Mouse (Mus musculus): Measurements from ENCODE around the gene Snx14. TPM values are rescaled to one million over a fixed set of nuclear protein-coding genes. Genes with fewer than 3 reads are reported as not detected.
A peak's percentile ranks its signal among the peaks of the same experiment; 100 is the strongest.

Gene Snx14
- total and polyA plus RNA-seq, 2 experiments from 2014 or later: 21.7 to 21.9 TPM

GRCm38 (mm10) chr9:88416752-88417151, 22.0 kb downstream of the Snx14 start:
- WGBS: 71% methylated on average over 1 of the region's 1 CpGs
- TF ChIP-seq EP300 (IDR thresholded peaks at IDR 0.05; ENCODE audit: low read depth): no peak
- no peak for TF ChIP-seq CTCF (IDR thresholded peaks at IDR 0.05; ENCODE audit: low read depth)
- H3K27ac ChIP-seq (ENCODE audit: low read depth): no peak overlapping the region
- H3K4me3 ChIP-seq (ENCODE audit: low read depth, low read length): no peak overlapping the region
- no peaks in the 10 kb centered on the region for H3K27me3 ChIP-seq (ENCODE audit: control insufficient read depth, insufficient read depth, low read length)
- H3K9ac ChIP-seq (replicated peaks; ENCODE audit: low read depth, low read length): no peak overlapping the region
- no peaks in the 10 kb centered on the region for H3K4me1 ChIP-seq (ENCODE audit: control insufficient read depth, insufficient read depth)
- no peak overlapping the region for H3K4me2 ChIP-seq (ENCODE audit: low read depth, low read length)
- no peak for DNase-seq (ENCODE audit: low spot score)
- no peaks in the 10 kb centered on the region for H3K9me3 ChIP-seq (replicated peaks; ENCODE audit: control insufficient read depth, low read length)
- H3K36me3 ChIP-seq (replicated peaks; ENCODE audit: control insufficient read depth, insufficient read depth, low read length): peaks cover 43% of the 10 kb centered on the region
- ATAC-seq (ENCODE audit: insufficient read depth, low read depth): no peak

GRCm38 (mm10) chr9:88409978-88410377, 28.8 kb downstream of the Snx14 start:
- Histone ChIP-seq H3K4me1 (ENCODE audit: control insufficient read depth, insufficient read depth) (no peaks in the 10 kb centered on the region), H3K4me2 (ENCODE audit: low read depth, low read length) (no peak overlapping the region), H3K9ac (replicated peaks; ENCODE audit: low read depth, low read length) (no peak overlapping the region), H3K27me3 (ENCODE audit: control insufficient read depth, insufficient read depth, low read length) (no peaks in the 10 kb centered on the region), H3K4me3 (ENCODE audit: low read depth, low read length) (no peak overlapping the region), H3K36me3 (replicated peaks; ENCODE audit: control insufficient read depth, insufficient read depth, low read length) (peaks cover 45% of the 10 kb centered on the region), H3K27ac (ENCODE audit: low read depth) (no peak overlapping the region), H3K9me3 (replicated peaks; ENCODE audit: control insufficient read depth, low read length) (no peaks in the 10 kb centered on the region)
- DNase-seq (ENCODE audit: low spot score) (no peak), ATAC-seq (ENCODE audit: insufficient read depth, low read depth) (no peak)
- no peak for TF ChIP-seq CTCF (IDR thresholded peaks at IDR 0.05; ENCODE audit: low read depth)
- WGBS: 86% methylated on average over 2 of the region's 2 CpGs

GRCm38 (mm10) chr9:88404515-88404914, 34.2 kb downstream of the Snx14 start:
- WGBS: 68% methylated on average over 6 of the region's 6 CpGs
- DNase-seq (ENCODE audit: low spot score) (no peak), ATAC-seq (ENCODE audit: insufficient read depth, low read depth) (no peak)
- H3K4me3 ChIP-seq (ENCODE audit: low read depth, low read length): no peak overlapping the region
- H3K27me3 ChIP-seq (ENCODE audit: control insufficient read depth, insufficient read depth, low read length): no peaks in the 10 kb centered on the region
- H3K4me2 ChIP-seq (ENCODE audit: low read depth, low read length): peak overlapping the region; percentile 21; the same call in 1 of the 2 replicates
- peaks cover 51% of the 10 kb centered on the region for H3K36me3 ChIP-seq (replicated peaks; ENCODE audit: control insufficient read depth, insufficient read depth, low read length)
- no peak overlapping the region for H3K27ac ChIP-seq (ENCODE audit: low read depth)
- H3K9ac ChIP-seq (replicated peaks; ENCODE audit: low read depth, low read length): no peak overlapping the region
- H3K9me3 ChIP-seq (replicated peaks; ENCODE audit: control insufficient read depth, low read length): no peaks in the 10 kb centered on the region
- H3K4me1 ChIP-seq (ENCODE audit: control insufficient read depth, insufficient read depth): no peaks in the 10 kb centered on the region
- TF ChIP-seq EP300 (IDR thresholded peaks at IDR 0.05; ENCODE audit: low read depth): no peak
- no peak for TF ChIP-seq CTCF (IDR thresholded peaks at IDR 0.05; ENCODE audit: low read depth)

GRCm38 (mm10) chr9:88404088-88404487, 34.7 kb downstream of the Snx14 start:
- TF ChIP-seq CTCF (IDR thresholded peaks at IDR 0.05; ENCODE audit: low read depth) (no peak), EP300 (IDR thresholded peaks at IDR 0.05; ENCODE audit: low read depth) (no peak)
- H3K27ac ChIP-seq (ENCODE audit: low read depth): no peak overlapping the region
- 49% methylated on average over 10 of the region's 10 CpGs for WGBS
- H3K9me3 ChIP-seq (replicated peaks; ENCODE audit: control insufficient read depth, low read length): no peaks in the 10 kb centered on the region
- no peaks in the 10 kb centered on the region for H3K4me1 ChIP-seq (ENCODE audit: control insufficient read depth, insufficient read depth)
- H3K27me3 ChIP-seq (ENCODE audit: control insufficient read depth, insufficient read depth, low read length): no peaks in the 10 kb centered on the region
- DNase-seq (ENCODE audit: low spot score) (peak; percentile 53), ATAC-seq (ENCODE audit: insufficient read depth, low read depth) (peak; percentile 36; the same call in 1 of the 2 replicates)
- H3K4me3 ChIP-seq (ENCODE audit: low read depth, low read length): no peak overlapping the region
- peaks cover 46% of the 10 kb centered on the region for H3K36me3 ChIP-seq (replicated peaks; ENCODE audit: control insufficient read depth, insufficient read depth, low read length)
- H3K9ac ChIP-seq (replicated peaks; ENCODE audit: low read depth, low read length): no peak overlapping the region
- H3K4me2 ChIP-seq (ENCODE audit: low read depth, low read length): peak overlapping the region; percentile 21; the same call in 1 of the 2 replicates

GRCm38 (mm10) chr9:88398461-88398860, 40.3 kb downstream of the Snx14 start:
- DNase-seq (ENCODE audit: low spot score) (no peak), ATAC-seq (ENCODE audit: insufficient read depth, low read depth) (no peak)
- no peaks in the 10 kb centered on the region for H3K4me1 ChIP-seq (ENCODE audit: control insufficient read depth, insufficient read depth)
- H3K36me3 ChIP-seq (replicated peaks; ENCODE audit: control insufficient read depth, insufficient read depth, low read length): peaks cover 59% of the 10 kb centered on the region
- H3K27ac ChIP-seq (ENCODE audit: low read depth): no peak overlapping the region
- H3K9me3 ChIP-seq (replicated peaks; ENCODE audit: control insufficient read depth, low read length): no peaks in the 10 kb centered on the region
- TF ChIP-seq CTCF (IDR thresholded peaks at IDR 0.05; ENCODE audit: low read depth): peak; percentile 21
- no peak for TF ChIP-seq EP300 (IDR thresholded peaks at IDR 0.05; ENCODE audit: low read depth)
- no peaks in the 10 kb centered on the region for H3K27me3 ChIP-seq (ENCODE audit: control insufficient read depth, insufficient read depth, low read length)
- no peak overlapping the region for H3K9ac ChIP-seq (replicated peaks; ENCODE audit: low read depth, low read length)
- no peak overlapping the region for H3K4me3 ChIP-seq (ENCODE audit: low read depth, low read length)
- 63% methylated on average over 1 of the region's 1 CpGs for WGBS
- no peak overlapping the region for H3K4me2 ChIP-seq (ENCODE audit: low read depth, low read length)

GRCm38 (mm10) chr9:88394852-88395251, 43.9 kb downstream of the Snx14 start:
- Histone ChIP-seq H3K9me3 (replicated peaks; ENCODE audit: control insufficient read depth, low read length) (no peaks in the 10 kb centered on the region), H3K36me3 (replicated peaks; ENCODE audit: control insufficient read depth, insufficient read depth, low read length) (peaks cover 55% of the 10 kb centered on the region), H3K4me2 (ENCODE audit: low read depth, low read length) (no peak overlapping the region), H3K27ac (ENCODE audit: low read depth) (no peak overlapping the region), H3K27me3 (ENCODE audit: control insufficient read depth, insufficient read depth, low read length) (no peaks in the 10 kb centered on the region), H3K4me3 (ENCODE audit: low read depth, low read length) (no peak overlapping the region), H3K4me1 (ENCODE audit: control insufficient read depth, insufficient read depth) (no peaks in the 10 kb centered on the region), H3K9ac (replicated peaks; ENCODE audit: low read depth, low read length) (no peak overlapping the region)
- ATAC-seq (ENCODE audit: insufficient read depth, low read depth) (no peak), DNase-seq (ENCODE audit: low spot score) (no peak)
- no peak for TF ChIP-seq EP300 (IDR thresholded peaks at IDR 0.05; ENCODE audit: low read depth)
- TF ChIP-seq CTCF (IDR thresholded peaks at IDR 0.05; ENCODE audit: low read depth): no peak
- 83% methylated on average over 8 of the region's 8 CpGs for WGBS

Data from heart, postnatal 0 days (tissue).